Mouse (Mus musculus): ENCODE results near the gene Nrarp.

GRCm38 (mm10) chr2:25228995-25229530 lies 48.5 kb downstream of the Nrarp start:
- no peak for TF ChIP-seq EP300 (IDR thresholded peaks at IDR 0.05; ENCODE audit: low read depth)
- TF ChIP-seq CTCF (IDR thresholded peaks at IDR 0.05; ENCODE audit: low read depth): no peak
